Mouse (Mus musculus): ENCODE data around the gene Thoc3. TPM values are rescaled to one million over a fixed set of nuclear protein-coding genes. Genes with fewer than 3 reads are reported as not detected.
"Not testable (repeated sequence)": the region's sequence is repeated elsewhere in the genome, so short reads cannot be mapped to it uniquely, and the experiment has no call there.

The Thoc3 gene
- total and polyA plus RNA-seq, 3 experiments = 73.4 to 186 (median 76.5) TPM

- Histone ChIP-seq H3K4me3 (ENCODE audit: low read depth, low read length) (no peak overlapping the region; the same call in 1 of the 2 replicates), H3K9me3 (replicated peaks) (no peaks in the 10 kb centered on the region), H3K27me3 (ENCODE audit: insufficient read depth, low read length) (peaks cover 21% of the 10 kb centered on the region), H3K36me3 (replicated peaks) (peaks cover 2% of the 10 kb centered on the region), H3K4me1 (ENCODE audit: insufficient read depth, low read depth, low read length) (peaks cover 43% of the 10 kb centered on the region)
- no peak for TF ChIP-seq GATA2 (IDR thresholded peaks at IDR 0.05; ENCODE audit: borderline replicate concordance, low read depth, low read length)
- ATAC-seq (ENCODE audit: extremely low read depth, insufficient number of reproducible peaks, low FRiP score, poor library complexity, severe bottlenecking) (0 out of 2 replicates have a peak, but pooled peaks have one; percentile 36), DNase-seq (ENCODE audit: low spot score) (no peak)
Observed at GRCm38 (mm10) chr13:54501957-54502690, 33.5 kb upstream of the Thoc3 start.

GRCm38 (mm10) chr13:54501352-54501751 lies 32.7 kb upstream of the Thoc3 start:
- H3K27me3 ChIP-seq (ENCODE audit: insufficient read depth, low read length) = peaks cover 22% of the 10 kb centered on the region
- no peaks in the 10 kb centered on the region for H3K36me3 ChIP-seq (replicated peaks)
- H3K4me1 ChIP-seq (ENCODE audit: insufficient read depth, low read depth, low read length) = peaks cover 43% of the 10 kb centered on the region
- no peak for ATAC-seq (ENCODE audit: extremely low read depth, insufficient number of reproducible peaks, low FRiP score, poor library complexity, severe bottlenecking)
- no peaks in the 10 kb centered on the region for H3K9me3 ChIP-seq (replicated peaks)
- no peak for DNase-seq (ENCODE audit: low spot score)
- no peak overlapping the region for H3K4me3 ChIP-seq (ENCODE audit: low read depth, low read length)
- no peak for TF ChIP-seq CTCF (IDR thresholded peaks at IDR 0.05; ENCODE audit: low read depth, low read length)
- TF ChIP-seq POLR2AphosphoS5 (IDR thresholded peaks at IDR 0.05; ENCODE audit: insufficient replicate concordance, low read depth, low read length) = no peak

DNA sequence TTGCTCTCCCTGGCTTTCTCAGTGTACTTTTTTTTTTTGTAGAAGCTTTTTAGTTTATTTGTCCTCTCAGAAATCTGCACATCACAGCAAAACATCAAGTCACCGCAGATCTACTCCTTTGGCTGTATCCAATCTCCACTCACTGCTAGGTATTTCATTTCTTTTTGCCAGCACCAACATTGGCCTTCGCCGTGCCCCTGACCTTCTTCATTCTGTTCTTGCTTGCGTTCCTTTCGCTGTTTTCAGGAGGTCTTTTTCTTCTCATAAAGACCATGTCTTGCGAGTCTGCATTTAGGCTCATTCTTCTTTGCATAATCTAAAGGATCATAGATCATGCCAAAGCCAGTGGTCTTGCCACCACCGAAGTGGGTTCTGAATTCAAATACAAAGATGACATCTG lies 30.9 kb upstream of the Thoc3 start:
- H3K36me3 ChIP-seq (replicated peaks); ATAC-seq (ENCODE audit: extremely low read depth, insufficient number of reproducible peaks, low FRiP score, poor library complexity, severe bottlenecking); H3K9me3 ChIP-seq (replicated peaks); DNase-seq (ENCODE audit: low spot score); H3K4me3 ChIP-seq (ENCODE audit: low read depth, low read length): not testable (repeated sequence)
- Histone ChIP-seq H3K4me1 (ENCODE audit: insufficient read depth, low read depth, low read length) (peaks cover 38% of the 10 kb centered on the region), H3K27me3 (ENCODE audit: insufficient read depth, low read length) (peaks cover 24% of the 10 kb centered on the region)

- Histone ChIP-seq H3K27me3 (ENCODE audit: insufficient read depth, low read length) (peaks cover 35% of the 10 kb centered on the region), H3K36me3 (replicated peaks) (no peaks in the 10 kb centered on the region), H3K4me3 (ENCODE audit: low read depth, low read length) (no peak overlapping the region), H3K9me3 (replicated peaks) (no peaks in the 10 kb centered on the region), H3K4me1 (ENCODE audit: insufficient read depth, low read depth, low read length) (no peaks in the 10 kb centered on the region; the same call in 1 of the 2 replicates)
- TF ChIP-seq GATA2 (IDR thresholded peaks at IDR 0.05; ENCODE audit: borderline replicate concordance, low read depth, low read length) (no peak), TAL1 (conservative IDR thresholded peaks at IDR 0.05; ENCODE audit: low read depth, low read length) (no peak), GATA1 (IDR thresholded peaks at IDR 0.05; ENCODE audit: borderline replicate concordance, low read length) (no peak), POLR2AphosphoS5 (IDR thresholded peaks at IDR 0.05; ENCODE audit: insufficient replicate concordance, low read depth, low read length) (no peak), CTCF (IDR thresholded peaks at IDR 0.05; ENCODE audit: low read depth, low read length) (no peak)
- DNase-seq (ENCODE audit: low spot score) = no peak
- no peak for ATAC-seq (ENCODE audit: extremely low read depth, insufficient number of reproducible peaks, low FRiP score, poor library complexity, severe bottlenecking)
Observed at GRCm38 (mm10) chr13:54491381-54491780, 22.7 kb upstream of the Thoc3 start.

DNA sequence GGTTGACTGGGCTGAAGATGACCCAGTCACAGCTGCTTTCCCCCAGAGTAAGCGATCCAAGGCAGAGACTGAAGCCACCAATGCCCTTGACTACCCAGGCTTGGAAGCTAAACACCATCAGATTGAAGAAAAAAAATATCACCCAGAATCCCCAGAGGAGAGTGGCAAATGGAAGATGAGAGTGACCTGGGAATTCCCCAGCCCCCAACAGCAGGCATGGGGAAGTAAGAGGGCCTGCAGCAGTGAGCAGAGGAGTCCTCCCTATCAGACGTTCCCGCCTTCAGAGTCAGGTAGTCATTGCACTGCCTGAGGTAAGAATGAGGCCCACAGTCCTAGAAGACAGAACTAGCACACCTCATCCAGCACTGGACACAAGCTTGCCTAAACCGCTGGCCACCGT lies 21.8 kb upstream of the Thoc3 start:
- Histone ChIP-seq H3K4me3 (ENCODE audit: low read depth, low read length) (no peak overlapping the region), H3K27me3 (ENCODE audit: insufficient read depth, low read length) (peaks cover 35% of the 10 kb centered on the region), H3K36me3 (replicated peaks) (no peaks in the 10 kb centered on the region), H3K9me3 (replicated peaks) (no peaks in the 10 kb centered on the region), H3K4me1 (ENCODE audit: insufficient read depth, low read depth, low read length) (no peaks in the 10 kb centered on the region; the same call in 1 of the 2 replicates)
- TF ChIP-seq POLR2AphosphoS5 (IDR thresholded peaks at IDR 0.05; ENCODE audit: insufficient replicate concordance, low read depth, low read length) = no peak
- TF ChIP-seq TAL1 (conservative IDR thresholded peaks at IDR 0.05; ENCODE audit: low read depth, low read length) = no peak
- no peak for TF ChIP-seq GATA2 (IDR thresholded peaks at IDR 0.05; ENCODE audit: borderline replicate concordance, low read depth, low read length)
- no peak for TF ChIP-seq CTCF (IDR thresholded peaks at IDR 0.05; ENCODE audit: low read depth, low read length)
- TF ChIP-seq GATA1 (IDR thresholded peaks at IDR 0.05; ENCODE audit: borderline replicate concordance, low read length) = no peak
- DNase-seq (ENCODE audit: low spot score) = no peak
- no peak for ATAC-seq (ENCODE audit: extremely low read depth, insufficient number of reproducible peaks, low FRiP score, poor library complexity, severe bottlenecking)

DNA sequence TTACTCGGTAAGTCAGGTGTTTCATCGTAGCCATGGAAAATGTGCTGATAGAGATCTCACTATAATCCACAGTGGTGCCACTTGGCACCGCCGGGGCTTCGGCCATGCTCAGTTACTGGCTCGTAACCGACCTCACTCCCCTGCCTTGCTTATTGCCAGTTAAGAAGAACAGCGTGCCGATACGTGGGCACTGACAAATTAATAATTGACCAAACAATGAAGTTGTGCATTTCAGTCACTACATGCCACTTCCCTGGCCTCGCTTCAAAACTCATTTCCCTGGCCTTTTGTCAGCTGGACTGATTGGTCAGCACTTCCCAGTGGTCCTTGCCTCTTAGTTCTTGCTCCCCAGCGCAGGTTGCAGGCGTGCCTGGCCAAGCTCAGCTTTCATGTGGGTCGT lies 12.8 kb upstream of the Thoc3 start:
- DNase-seq (ENCODE audit: low spot score) = no peak
- H3K4me1 ChIP-seq (ENCODE audit: insufficient read depth, low read depth, low read length) = no peaks in the 10 kb centered on the region
- no peak overlapping the region for H3K4me3 ChIP-seq (ENCODE audit: low read depth, low read length)
- H3K27me3 ChIP-seq (ENCODE audit: insufficient read depth, low read length) = peaks cover 32% of the 10 kb centered on the region
- H3K9me3 ChIP-seq (replicated peaks) = no peaks in the 10 kb centered on the region
- ATAC-seq (ENCODE audit: extremely low read depth, insufficient number of reproducible peaks, low FRiP score, poor library complexity, severe bottlenecking) = no peak
- H3K36me3 ChIP-seq (replicated peaks) = no peaks in the 10 kb centered on the region
- TF ChIP-seq TAL1 (conservative IDR thresholded peaks at IDR 0.05; ENCODE audit: low read depth, low read length) (no peak), CTCF (IDR thresholded peaks at IDR 0.05; ENCODE audit: low read depth, low read length) (no peak), GATA2 (IDR thresholded peaks at IDR 0.05; ENCODE audit: borderline replicate concordance, low read depth, low read length) (no peak), GATA1 (IDR thresholded peaks at IDR 0.05; ENCODE audit: borderline replicate concordance, low read length) (no peak), POLR2AphosphoS5 (IDR thresholded peaks at IDR 0.05; ENCODE audit: insufficient replicate concordance, low read depth, low read length) (no peak)

GRCm38 (mm10) chr13:54479286-54479685 lies 10.6 kb upstream of the Thoc3 start:
- Histone ChIP-seq H3K27me3 (ENCODE audit: insufficient read depth, low read length) (peaks cover 38% of the 10 kb centered on the region), H3K4me1 (ENCODE audit: insufficient read depth, low read depth, low read length) (peaks cover 6% of the 10 kb centered on the region; the same call in 1 of the 2 replicates), H3K4me3 (ENCODE audit: low read depth, low read length) (no peak overlapping the region), H3K36me3 (replicated peaks) (no peaks in the 10 kb centered on the region), H3K9me3 (replicated peaks) (no peaks in the 10 kb centered on the region)
- ATAC-seq (ENCODE audit: extremely low read depth, insufficient number of reproducible peaks, low FRiP score, poor library complexity, severe bottlenecking) (no peak), DNase-seq (ENCODE audit: low spot score) (no peak)
- no peak for TF ChIP-seq POLR2AphosphoS5 (IDR thresholded peaks at IDR 0.05; ENCODE audit: insufficient replicate concordance, low read depth, low read length)
- no peak for TF ChIP-seq TAL1 (conservative IDR thresholded peaks at IDR 0.05; ENCODE audit: low read depth, low read length)
- TF ChIP-seq CTCF (IDR thresholded peaks at IDR 0.05; ENCODE audit: low read depth, low read length) = no peak
- TF ChIP-seq GATA1 (IDR thresholded peaks at IDR 0.05; ENCODE audit: borderline replicate concordance, low read length) = no peak
- TF ChIP-seq GATA2 (IDR thresholded peaks at IDR 0.05; ENCODE audit: borderline replicate concordance, low read depth, low read length) = no peak

Measured in G1E (cell line).